Mouse (Mus musculus) kidney, adult 11 months (tissue): ENCODE results near the gene Rbfox3.
"Not testable (repeated sequence)": the region's sequence is repeated elsewhere in the genome, so short reads cannot be mapped to it uniquely, and the experiment has no call there.

Source experiments
- DNase-seq: peaks from one replicate; pipeline ENCODE4 v3.0.0; 2022

Gene Rbfox3

DNA sequence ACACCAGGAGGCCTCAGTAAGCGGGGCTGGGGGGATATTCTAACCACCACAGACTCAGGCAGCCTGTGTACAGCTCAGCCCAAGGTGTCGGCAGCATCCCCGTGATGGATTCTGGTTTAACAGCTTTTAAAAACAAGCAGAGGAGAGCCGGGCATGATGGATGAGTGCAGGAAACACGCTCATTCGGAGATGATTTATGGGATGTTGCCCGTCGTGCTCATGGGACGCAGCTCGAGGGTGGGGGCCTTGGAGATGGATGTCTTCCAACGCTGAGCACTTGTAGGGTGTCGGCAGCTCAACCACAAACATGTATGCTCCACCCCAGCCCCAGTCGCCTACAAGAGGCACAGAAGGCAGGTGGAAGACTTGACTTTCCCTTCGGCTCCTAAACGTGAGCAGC lies 103.9 kb downstream of the Rbfox3 start:
- DNase-seq: no peak

DNA sequence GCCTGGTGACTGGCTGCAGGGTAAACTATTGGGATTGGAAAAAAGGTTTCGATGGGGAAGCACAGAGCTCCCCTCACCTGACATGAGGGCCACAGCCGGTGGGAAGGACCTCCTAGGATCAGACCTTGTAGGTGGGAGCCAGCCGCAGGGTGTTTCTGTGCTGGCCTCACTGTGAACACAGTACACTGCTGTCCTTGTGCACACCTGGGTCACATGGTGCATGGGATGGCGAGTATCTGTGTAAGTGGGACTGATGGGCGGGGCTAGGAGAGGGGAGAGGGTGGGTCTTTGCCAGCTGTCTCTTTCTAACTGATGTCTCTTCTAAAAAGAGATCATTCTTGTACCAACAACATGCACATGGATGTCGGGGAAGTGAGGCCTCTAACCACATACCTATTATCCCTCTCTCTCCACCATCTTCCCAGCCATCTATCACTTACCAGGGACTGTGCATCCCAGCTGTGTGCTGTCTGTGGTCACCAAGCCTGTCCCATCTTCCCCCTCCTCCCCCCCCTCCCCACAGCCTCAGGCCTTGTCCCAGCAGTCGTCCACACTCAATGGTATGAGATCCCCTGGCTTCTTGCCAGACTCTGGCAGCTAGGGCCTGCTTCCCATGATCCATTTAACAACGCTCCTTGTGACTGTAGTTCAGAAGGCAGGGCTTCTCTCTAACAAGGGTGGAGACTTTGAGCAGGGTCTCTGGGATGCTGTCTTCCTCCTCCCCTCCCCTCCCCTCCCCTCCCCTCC lies 116.4 kb downstream of the Rbfox3 start:
- DNase-seq: no peak

DNA sequence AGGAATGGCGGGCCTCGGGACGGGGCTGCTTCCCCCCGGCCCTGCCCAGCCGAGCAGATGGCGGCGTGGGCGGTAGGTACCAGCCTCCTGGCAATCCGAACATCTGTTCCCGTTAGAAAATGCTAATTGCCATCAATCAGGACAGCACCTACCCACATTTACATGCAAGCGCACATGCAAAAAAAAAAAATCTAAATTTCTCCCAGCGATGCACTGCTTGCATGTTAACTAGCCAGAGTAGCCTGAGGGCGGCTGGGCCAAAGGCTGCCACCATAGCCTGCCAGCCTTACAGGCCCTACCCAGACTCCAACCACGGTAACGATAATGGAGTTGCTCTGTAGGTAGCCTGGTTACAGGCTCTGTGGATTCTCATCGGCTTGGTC lies 117.8 kb downstream of the Rbfox3 start:
- no peak for DNase-seq

DNA sequence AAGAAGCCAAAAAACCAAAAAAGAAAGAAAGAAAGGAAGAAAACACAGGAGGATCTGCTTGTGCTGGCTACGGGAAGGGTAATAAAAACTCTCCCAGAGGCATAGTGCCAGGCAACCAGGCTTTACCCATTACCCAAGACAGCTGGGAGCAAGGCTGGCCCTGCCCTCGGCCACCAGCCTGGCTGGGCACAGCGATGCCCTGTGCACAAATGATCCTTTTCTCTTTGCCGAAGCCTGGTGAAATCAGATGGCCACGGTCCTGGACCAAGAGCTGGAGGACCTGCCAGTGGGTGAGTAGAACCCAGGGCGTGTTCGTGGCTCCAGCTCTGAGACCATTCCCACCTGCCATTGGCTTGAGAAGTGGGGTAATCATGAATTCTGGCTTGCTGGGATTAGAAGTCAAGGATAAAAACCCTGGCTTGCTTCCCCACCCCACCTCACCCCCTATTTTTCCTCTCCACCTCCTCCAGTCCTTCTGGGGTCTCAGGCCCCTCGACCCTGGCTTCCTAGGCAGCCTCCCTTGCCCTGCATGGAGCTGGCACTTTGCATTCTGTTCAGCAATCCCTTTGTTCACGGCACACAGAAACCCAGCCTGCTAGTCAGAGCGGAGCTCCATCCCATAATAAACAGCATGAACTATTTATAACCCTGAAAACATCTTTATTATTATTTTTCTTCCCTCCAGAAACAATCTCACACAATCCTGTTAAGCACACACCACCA lies 118.3 kb downstream of the Rbfox3 start:
- no peak for DNase-seq

DNA sequence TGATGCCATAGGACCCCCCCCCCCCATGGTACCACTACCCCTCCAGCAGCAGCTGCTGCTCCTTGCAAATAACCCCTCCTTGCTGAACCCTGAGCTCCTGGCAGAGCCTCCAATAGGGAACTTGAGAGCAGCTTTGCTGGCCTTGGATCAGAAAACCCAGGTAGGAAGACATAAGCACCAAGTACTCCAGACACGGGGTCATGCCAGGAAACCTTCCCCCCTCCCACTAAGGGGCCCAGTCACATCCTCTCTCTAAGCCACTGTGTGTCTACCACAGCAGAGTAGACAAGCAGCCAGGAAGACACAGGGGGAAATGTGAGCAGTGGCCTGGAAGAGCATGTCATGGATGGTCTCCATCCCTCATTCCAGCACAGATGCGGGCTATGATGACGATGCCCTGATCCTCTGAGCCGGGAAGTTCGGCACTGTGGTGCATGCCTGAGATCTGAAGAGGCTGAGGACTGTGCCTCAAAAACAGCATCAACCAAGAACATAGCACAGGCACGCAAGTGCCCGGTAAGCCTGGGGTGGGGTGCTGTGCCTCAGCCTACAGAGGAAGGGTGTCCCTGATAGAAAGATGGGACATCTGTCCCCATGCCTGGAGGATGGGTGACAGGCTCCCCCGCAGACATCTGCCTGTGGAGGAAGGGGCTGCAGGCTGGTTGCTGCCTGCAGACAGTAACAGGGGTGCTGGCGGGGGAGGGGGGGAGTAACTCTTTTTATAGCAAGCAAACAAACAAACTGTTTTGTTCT lies 119.1 kb downstream of the Rbfox3 start:
- no peak for DNase-seq

DNA sequence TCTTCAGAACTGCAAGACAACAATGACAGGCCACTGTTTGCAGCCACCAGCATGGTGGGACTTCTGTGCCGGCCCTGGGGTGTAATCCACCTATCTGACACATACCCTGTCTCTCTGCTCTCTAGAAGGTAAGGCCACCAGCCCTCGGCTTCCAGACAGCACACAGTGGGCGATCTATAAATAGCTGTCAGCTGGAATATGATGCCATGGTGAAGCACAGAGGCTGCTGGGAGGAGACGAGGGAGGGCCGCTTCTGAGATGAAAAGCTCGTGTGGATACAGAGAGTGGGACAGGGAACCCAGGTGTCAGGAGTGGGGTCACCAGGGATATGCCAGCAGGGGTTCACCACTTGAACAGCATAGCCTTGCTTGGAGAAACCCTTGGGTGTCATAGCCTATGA lies 120.0 kb downstream of the Rbfox3 start:
- no peak for DNase-seq

DNA sequence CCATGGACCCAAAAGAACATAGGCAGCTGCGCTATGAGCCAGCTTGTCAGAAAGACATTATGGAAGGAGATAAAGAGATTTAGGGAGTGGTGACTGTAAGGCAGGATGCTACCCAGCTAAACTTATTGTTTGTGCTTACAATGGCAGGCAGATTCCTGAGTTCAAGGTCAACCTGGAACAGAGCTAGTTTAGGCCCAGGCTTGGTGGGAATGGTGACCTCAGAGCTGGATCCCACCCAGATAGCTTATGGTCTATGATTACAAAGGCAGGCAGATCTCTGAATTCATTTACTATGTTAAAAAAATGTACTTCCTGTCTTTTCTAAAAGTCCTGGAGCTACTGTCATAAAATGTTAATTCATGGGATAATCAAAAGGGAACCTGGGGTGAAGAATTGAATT lies 123.3 kb downstream of the Rbfox3 start:
- no peak for DNase-seq

DNA sequence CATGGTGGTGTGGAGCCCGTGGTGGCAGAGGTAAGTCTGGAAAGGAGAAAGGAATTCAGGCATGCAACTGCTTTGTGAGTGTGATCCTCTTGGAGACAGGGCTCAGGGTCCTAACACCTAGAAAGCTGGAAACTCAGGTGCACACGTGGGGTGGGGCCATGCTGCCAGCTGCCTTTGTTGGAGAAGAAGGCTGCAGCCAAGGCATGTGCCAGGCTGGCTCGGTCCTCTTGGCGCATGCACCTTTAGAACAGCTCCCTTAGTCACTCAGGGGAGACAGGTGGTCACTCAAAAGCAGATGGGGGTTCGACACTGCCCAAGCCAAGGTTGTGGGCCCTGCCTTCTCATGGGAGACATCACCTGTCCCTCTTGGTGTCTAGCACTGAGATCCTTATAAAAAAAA lies 128.7 kb downstream of the Rbfox3 start:
- no peak for DNase-seq

DNA sequence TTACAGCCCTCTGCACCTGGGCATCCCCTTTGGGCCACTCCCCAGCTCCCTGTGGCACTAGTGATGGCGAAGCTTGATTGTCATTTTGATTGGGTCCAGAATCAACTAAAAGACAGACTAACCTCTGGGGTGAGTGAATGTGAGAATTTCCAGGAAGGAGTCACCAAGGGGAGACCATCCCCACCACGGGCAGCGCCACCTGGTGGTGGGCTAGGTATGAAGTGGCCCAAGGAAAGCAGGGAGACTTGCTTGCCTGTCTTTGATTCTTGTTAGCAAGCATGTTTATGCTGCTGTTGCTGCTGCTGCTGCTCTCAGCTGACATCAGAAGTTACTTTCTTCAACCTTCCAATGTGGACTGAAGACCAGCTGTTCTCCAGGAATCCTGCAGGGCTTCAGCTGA lies 135.6 kb downstream of the Rbfox3 start:
- peak; percentile 13 for DNase-seq

DNA sequence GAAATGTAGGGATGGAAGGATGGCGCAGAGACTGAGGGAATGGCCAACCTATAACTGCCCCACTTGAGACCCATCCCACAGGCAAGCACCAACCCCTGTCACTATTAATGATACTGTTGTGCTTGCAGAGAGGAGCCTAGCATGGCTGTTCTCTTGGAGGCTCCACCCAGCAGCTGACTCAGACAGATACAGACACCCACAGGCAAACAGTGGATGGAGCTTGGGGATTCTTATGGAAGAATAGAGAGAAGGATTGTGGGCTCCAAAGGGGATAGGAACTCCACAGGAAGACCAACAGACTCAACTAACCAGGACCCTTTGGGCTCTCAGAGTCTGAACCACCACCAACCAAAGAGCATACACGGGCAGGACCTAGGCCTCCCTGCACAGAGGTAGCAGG lies 136.6 kb downstream of the Rbfox3 start:
- DNase-seq: not testable (repeated sequence)

DNA sequence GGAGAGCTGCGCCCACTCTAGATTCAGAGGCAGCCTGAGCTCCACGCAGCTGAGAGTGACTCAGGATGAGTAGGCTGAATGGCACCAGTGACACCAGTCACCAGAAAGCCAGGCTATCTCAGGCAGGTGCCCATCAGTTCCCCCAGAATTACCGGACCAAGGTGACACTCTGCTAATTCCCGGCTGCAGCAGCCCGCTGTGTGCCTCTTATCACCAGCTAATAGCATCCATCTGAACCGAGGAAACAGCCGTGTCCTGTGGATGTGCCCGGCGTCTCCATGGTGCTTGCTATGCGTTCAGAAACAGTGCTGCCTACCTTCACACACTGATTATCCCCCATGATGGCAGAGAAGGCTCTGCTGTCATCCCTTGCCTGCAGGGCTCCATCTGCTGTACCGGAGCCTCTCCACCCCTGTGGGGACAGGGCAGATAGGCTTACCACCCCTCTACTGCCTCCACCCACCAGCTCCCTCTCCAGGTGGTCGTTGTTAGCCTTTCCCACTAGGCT lies 138.3 kb downstream of the Rbfox3 start:
- no peak for DNase-seq

DNA sequence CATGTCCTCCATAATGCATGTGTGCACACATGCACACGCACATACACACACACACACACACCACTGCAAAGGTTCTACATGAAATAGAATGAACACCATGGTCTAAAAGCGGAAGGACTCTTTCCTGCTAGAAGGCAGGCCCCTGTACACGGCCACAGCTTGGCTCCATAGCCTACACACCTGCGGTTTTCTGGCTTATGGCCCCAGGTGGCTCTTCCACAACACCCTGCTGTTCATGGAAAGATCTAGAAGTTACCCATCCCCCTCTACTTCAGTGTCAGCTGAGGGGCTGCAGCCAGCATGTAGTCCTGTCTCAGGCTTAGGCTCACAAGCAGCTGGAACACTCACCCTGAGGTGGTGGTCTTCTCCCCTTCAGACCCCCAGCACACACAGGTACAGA lies 140.0 kb downstream of the Rbfox3 start:
- DNase-seq: no peak

DNA sequence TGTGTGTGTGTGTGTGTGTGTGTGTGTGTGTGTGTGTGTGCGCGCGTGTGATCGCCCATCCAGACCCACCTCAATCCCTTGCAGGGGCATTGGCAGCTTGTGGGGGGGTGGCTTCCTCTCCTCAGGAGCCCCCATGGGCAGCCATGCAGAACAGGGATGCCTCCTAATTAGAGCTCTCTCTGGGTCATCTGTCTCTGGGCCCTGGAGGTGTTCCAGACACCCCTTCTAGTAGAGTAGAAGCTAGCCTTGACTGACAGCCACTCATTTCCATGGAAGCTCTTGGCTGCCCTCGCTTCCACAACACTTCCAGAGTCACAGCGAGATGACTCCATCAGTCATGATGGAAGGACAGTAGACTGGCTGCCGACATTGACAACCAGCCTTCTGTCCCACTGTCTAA lies 140.6 kb downstream of the Rbfox3 start:
- no peak for DNase-seq

DNA sequence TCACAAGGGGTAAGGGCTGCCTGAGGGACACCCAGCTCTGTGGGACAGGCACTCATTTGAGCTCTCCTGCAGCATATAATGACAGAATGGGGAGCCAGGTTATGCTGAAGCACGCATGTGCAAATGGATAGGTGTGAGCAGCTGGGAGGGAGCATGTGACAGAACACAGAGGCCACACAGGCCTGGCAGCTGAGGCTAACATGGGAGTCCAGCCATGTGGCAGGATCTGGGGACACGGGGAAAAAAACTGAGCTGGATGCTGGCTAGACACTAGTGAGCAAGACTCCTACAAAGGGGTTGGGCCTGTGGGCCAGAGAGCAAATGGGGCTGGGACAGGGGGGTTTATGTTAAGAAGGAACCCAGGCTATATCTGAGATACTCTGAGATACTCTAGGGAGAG lies 141.9 kb downstream of the Rbfox3 start:
- no peak for DNase-seq

DNA sequence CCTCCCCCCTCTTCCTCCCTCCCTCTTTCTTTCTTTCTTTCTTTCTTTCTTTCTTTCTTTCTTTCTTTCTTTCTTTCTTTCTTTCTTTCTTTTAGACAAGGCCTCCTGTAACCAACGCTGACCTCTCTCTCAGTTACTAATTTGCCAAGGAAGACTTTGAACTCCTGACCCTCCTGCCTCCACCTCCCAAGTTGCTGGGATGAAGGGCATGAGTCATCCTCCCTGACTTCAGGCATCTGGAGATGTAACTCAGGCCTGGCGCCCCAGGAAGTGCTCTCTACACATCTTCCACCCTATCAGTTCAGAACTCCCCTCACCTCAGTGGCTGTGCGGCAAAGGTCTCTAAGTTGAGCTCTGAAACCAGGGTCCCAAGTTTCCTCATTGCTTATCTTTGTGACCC lies 143.0 kb downstream of the Rbfox3 start:
- peak; percentile 38 for DNase-seq

DNA sequence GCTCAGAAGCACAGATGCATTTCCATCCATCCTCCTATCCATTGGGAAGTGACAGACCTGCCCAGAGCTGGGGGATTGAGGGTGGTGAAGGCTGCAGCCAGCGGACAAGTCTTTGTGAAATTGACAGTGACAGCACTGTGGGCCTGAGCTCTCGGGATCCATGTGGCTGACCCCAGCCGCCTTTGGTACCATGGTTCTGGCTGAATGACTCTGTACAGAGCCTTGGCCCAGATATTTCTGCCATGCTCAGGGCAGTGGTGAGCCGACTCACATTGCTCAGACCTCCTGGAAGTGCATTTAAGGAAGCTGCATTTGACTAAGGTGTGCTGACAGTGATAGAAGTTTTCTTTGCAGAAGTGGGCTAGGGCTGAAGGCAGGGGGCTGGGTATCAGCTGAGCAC lies 144.0 kb downstream of the Rbfox3 start:
- no peak for DNase-seq

DNA sequence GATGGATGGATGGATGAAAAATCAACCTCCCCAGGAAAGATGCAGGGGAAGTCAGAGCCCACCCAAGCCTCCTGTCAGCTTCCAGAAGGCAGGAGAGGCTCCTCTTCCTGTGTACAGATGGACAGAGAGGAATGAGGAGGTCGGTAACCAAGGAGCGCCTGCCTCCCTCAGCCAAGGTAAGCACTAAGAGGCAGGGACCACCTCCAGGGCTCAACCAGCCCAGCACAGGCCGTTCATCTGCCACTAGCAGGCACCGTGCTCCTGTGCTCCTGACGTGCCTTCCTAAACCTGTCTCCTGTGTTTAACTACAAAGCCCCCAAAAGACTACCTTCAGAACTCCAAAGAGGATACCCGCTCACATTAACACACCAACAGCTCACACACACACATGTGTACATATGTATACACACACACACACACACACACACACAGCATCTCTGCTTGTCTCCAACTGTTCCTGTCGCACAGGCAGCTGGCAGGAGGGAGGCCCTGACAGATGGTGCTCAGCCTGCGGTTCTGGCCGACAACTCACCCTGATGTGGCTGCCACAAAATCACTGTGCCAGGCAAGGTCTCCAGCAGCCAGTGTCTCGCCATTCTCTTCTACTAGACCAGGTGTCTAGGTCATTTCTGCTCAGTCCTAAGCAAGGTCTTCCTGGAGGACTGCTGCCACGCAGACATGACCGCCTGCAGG lies 151.0 kb downstream of the Rbfox3 start:
- DNase-seq: no peak

DNA sequence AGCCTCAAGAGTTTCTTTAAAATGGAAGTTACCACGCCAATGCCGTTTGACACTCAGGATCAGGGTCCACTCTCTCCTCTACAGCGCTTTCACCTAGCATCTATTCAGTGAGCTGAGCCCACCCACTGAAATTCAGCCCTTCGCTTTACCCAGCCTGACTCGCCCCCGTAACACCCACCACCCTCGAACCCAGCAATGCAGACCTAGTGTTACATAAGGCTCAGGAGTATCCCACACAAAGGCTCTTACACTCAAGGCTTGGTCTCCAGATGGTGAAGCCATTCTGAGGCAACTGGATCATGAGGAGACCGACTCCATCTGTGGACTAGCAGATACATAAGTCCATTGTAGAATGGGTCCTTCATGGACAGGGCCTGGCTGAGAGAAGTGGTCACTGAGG lies 152.2 kb downstream of the Rbfox3 start:
- DNase-seq: no peak

DNA sequence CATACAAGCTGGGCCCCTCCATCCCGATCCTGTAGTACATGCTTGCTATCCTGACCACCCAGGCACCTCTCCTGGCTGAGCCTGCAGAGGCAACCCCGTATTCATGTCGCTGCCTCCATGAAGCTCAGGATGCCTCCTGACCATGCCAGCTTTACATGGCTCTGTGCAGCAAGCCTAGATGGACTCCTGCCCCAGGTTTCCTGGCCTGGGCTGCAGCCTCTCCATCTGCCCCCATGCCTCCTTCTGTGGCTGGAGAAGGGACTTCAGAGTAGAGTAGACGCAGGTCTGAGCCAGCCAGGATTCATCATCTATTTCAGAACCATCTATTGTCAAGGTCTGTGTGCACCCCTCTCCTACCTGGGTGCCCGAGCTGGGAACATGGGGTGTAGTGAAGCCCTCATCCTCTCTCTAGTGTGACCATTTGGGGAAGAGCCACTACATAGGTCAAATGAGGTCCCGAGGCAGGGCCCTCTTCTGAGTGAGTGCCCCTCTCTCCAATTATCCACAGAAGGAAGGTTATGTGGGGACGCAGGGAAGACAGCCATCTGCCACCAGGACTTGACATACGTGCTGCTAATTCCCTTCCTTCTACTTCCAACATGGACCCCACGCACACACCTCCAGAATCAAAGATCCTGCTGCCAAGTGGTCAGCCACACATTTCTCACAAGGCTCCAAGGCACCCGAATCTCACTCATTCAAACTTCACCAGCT lies 153.0 kb downstream of the Rbfox3 start:
- no peak for DNase-seq

DNA sequence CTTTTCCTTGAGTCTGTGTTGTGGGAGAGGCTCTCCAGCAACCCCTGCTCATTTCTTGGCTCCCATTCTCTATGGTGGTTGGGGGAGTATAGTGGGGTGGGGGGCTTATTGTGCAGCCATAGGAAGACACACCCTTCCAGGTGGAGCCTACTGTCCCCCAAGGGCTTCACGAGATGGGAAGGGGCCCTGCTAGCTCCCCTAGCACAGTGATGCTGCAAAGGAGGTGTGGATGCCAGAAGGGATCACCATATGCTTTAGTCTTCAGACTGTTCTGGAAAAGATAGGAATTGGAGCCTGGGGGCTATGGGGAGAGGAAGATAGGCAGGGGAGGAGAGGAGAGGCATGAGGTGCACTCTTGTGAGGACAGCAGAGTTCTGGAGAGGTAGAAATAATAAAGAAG lies 153.9 kb downstream of the Rbfox3 start:
- no peak for DNase-seq

DNA sequence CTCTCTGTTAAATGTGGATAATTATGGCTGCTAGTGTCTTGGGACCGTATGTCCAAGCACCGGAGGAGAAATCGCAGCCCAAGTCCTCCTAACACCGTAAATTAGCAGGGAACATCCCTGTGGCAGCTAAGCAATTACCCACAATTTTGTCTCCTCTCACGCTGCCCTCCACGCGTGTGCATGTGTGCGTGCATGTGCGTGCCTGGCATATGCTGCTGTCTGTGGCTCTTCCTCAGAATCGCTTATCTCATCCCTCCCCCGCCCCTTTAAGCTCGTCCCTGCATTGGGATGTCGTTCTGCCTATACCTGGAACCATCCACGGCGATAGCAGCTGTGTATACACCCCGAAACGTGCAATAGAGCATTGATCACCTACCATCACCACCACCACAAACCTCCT lies 156.4 kb downstream of the Rbfox3 start:
- no peak for DNase-seq

DNA sequence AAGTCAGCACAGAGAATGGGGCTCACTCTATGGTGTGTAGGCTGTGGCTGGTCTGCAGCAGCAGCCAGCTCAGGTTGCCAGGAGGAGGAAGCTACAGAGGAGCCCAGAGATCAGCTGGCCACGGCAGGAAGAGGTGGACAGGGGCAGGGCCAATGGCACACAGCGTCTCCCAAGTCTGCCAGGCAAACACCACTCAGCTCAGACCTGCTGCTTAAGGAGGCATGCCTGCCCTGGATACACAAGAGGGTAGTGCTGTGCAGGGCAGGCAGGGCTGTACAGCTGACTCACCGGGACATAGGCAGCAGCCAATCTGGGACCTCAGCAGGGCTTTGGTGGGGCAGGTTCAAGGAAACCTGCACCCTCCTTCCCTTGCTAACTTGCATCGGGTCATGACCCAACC lies 156.9 kb downstream of the Rbfox3 start:
- DNase-seq: no peak
